Mouse (Mus musculus): Measurements from ENCODE around the gene Gm20708.
A peak's percentile ranks its signal among the peaks of the same experiment; 100 is the strongest.
"Not testable (repeated sequence)": the region's sequence is repeated elsewhere in the genome, so short reads cannot be mapped to it uniquely, and the experiment has no call there.

The Gm20708 gene

DNA sequence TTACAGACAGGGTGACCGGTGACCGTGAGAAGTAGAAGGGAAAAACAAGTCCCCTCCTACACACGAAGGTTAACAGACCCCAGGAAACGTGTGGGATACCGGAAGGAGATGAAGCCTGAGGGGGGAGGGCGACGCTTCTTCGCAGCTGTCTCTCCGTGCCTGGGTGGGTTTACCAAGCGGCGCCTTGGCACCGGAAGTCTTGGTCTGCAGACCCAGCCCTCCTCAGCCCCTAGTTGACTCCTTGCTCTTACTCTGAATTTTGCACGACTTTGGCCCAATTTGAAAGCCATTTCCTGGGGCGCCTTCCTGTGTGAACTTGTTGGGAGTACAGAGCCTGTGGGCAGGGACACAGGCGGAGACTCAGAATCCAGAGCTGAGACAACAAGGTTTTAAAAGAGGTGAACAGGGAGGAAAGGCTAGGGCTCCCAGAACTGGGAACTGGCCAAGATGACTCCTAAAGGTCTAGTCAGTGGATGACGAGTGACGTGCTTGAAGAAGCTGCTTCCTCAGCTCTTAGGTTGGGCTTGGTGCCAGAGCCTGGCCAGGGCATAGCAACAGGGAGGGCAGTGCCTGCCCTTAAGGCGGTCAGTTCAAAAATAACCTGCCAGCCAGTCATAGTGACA is 28.2 kb upstream of the Gm20708 start:
- DNase-seq = peak; percentile 75 to 87

DNA sequence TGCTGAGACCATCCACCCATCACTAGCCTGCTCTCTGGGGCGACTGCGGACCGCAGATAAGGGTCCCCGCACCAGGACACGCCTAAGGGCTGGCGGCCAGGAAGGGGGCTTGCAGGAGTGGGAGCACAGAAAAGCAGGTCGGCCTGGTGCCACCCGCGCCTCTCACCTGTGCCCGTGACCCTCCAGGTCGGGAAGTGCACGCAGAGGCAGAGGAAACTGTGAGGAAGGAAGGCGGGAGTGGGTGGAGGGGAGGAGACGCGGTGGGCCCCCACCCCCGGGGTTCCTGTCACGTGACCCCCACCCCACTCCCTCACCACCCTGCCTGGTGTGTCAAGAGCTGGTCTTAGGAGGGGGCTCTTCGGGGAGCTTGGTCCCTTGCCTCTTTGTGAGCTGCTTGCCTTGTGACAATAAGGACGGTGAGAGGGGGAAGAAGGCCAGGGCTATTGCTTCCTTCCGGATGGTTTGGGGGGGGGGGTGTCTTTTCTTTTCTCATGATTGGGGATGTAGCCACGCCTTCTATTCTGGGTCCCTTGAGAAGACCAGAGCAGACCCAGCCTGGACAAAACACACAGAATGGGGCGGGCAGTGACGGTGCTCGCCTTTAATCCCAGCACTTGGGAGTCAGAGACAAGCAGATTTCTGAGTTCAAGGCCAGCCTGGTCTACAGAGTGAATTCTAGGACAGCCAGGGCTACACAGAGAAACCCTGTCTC is 27.3 kb upstream of the Gm20708 start, which contains the start of the genes Tmc8 and Tmc6:
Gene Tmc8, plus strand, starts transcription at position 84 of the 712 bp plus-strand sequence.
Gene Tmc6, minus strand, starts transcription at position 206 of the 712 bp plus-strand sequence.
- peak; percentile 54 to 71 for DNase-seq

DNA sequence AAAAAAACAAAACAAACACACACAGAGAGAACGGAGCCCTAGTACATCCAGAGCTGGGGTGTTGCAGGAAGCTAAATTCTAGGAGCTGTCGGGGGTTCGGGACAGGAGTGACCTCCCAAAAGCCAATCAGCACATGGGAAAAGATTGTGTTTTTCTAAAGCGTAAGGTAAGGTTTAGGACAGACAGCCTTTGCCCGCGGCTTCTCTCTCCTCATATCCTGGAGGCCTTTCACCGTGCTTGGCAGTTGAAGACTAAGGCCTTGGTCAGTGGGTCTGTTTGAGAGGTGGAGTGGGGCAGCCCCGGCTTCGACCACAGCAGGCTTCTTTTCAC is 26.8 kb upstream of the Gm20708 start:
- DNase-seq = no peak

DNA sequence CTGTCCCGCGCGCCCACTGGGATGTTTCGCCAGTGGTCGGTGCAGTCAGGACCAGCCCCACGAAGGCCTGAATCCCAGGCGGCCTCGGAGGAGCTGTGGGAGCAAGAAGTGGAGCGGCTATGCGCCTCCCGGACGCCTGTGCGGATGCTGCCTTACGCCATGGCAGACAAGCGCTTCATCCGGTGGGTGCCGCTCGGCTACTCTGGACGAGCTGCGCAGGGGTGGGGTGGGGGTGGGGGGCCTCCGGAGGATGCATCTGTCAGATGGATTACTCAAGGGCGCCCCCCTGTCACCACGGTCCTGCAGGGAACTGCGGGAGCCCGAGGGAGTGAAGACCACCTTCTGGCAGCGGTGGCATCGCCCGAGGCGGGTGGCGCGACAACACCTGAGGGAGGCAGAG is 26.4 kb upstream of the Gm20708 start:
- DNase-seq = peak; percentile 82 to 88

DNA sequence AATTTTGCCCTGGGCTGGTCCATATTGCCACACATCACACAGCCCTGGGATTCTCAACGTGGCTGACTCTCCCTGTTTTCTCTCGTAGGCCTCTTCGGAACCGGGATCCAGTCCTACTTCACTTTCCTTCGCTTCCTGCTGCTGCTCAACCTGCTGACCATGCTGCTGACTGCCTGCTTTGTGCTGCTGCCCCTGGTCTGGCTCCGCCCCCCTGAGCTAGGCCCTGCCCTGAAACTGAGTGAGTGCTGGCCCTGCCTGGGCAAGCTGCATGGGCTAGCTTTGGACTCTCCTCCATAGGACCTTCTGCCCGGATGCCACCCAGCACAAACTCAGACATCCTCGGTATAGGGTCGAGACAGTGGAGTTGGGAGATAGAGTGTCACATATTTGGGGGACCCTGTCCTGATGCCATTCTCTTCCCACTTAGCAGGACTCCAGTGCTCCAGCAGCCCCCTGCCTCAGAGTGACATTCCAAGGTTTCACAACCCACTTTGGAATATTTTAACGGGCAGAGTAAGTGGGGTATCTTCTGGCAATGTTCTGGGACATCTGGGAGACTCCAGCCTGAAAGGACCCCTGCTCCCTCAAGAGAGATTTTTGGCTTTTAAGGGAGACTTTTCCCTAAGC is 25.7 kb upstream of the Gm20708 start:
- DNase-seq = peak; percentile 59 to 77

DNA sequence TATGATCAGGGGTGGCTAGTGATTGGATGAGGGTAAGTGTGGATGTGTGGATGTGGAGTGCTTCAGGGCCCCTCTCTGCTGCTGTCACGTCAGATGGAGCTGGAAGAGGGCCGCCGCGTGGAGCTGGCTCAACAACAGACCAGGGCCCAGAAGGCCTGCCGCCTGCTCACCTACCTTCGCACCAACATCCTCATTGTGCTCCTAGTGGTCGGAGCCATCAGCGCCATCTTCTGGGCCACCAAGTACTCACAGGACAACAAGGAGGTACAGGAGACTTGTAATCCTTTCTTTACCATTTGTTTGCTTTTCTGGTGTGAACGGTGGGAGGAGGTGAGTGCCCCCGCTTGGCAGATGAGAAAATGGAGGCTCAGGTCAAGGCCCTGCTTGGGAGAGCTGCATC is 23.2 kb upstream of the Gm20708 start:
- peak; percentile 78 to 85 for DNase-seq

DNA sequence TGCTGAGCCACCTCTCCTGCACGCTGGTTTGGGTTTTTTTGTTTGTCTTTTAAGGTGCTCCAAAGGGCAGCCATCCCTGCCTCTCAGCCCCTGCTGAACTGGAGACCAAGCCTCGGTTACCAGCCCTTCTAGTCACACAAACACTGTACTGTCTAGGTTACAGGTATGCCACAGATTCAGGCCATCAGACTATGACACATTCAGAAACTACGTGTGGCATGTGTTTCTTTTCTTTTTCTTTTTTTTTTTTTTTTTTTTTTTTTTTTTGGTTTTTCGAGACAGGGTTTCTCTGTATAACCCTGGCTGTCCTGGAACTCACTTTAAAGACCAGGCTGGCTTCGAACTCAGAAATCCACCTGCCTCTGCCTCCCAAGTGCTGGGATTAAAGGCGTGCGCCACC is 21.0 kb upstream of the Gm20708 start:
- not testable (repeated sequence) for DNase-seq

DNA sequence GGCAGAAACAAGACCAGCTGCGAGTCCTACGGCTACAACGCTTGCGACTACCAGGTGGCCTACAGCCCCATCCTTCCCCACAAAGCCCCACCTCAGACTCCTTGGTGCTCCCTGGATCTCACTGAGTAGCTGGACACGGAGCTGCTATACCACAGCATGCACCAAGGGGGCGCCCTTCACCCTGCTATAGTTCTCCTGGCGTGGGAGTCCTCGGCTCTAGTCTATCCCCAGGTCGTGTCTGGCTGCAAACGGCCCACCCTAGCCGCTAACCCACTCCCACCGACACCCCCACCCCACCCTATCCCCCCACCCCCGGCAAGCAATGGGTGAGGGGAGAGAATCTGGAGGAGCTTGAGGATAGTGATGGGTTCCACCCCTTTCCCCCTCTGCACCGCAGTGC is 19.2 kb upstream of the Gm20708 start:
- peak; percentile 83 to 86 for DNase-seq

DNA sequence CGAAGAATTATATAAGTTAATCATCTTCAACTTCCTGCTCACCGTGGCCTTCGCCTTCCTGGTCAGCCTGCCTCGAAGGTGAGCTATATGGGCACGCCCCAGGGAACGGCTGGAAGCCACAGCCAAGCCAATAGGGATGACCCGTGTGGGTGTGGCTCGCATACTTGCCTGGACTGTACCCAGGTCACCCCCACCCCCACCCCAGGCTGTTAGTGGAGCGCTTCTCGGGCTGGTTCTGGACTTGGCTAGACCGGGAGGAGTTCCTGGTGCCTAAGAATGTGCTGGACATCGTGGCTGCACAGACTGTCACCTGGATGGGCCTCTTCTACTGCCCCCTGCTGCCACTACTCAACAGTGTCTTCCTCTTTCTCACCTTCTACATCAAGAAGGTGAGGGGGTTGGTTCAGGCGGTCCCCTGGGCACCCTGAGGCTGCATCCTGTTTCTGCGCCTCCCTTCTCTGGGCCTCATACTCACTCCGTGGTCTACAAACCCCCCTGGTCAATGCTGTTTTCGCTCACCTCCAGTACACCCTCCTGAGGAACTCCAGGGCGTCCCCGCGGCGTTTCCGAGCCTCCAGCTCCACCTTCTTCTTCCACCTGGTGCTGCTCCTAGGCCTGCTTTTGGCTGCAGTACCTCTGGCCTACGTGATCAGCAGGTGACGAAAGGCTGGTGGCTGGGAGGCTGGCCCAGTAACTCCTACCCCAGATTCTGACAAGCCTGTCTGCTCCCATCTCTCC is 18.6 kb upstream of the Gm20708 start:
- peak; percentile 65 to 82 for DNase-seq

DNA sequence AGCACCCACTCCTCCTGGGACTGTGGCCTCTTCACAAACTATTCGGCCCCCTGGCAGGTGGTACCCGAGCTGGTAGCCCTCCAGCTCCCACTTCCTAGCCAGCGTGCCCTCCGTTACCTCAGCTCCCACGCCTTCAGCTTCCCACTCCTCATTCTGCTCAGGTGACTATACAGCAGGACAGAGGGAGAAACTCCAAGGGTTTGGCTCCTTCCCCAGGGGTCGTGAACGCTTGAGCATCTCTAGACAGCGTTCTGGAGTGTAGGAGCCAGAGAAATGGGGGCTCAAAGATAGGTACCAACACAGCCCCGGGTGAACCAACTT is 18.1 kb upstream of the Gm20708 start:
- no peak for DNase-seq

DNA sequence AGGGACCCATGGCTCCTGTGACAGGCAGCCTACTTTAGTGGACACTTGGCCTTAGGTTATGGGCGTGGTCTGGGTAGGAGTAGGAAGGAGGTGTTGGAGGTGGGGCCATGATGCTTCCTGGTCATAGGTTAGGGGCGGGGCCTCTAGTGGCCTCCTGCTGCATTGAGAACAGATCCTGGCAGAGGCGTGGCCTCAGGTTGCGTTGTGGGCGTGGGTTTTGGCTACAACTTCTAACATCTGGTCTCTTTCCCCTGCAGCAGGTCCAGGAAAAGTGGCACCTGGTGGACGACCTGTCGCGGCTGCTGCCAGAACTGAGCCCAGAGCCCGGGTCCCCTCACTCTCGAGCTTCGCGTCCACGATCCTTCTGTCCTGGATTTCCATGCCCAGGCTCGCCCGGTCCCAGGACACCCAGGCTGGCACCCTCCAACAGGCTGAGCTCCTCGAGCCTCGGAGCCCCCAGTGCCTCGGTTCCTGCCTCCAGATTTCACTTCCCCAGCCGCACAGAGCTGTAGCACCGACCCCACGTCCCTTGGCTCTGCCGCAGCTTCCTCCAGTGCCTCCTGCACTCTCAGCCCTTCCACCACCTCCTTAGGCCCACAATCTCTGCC is 17.1 kb upstream of the Gm20708 start:
- peak; percentile 81 to 89 for DNase-seq

DNA sequence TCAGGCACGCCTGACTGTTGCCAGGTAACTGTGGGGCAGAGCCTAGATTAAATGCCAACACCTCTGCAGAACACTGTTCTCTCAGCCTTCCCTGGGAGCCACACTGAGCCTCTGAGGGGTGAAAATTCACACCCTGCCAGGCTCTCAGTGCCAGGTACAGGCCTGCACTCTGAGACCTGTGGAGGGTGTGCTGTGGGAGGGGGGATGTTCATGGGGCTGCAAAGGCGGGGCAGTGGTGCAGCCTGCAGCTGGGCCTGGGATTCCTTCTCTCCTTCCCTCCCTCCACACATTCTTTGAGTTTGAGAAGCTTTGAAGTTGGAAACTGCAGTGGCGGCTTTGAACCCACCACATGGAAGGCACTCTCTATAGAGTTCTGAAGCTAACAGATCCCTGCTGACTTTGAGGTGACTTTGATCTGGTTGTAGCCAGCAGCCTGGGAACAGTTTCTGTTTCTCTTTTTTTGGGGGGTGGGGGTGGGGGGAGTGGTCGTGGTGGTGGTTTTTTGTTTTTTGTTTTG is 15.4 kb upstream of the Gm20708 start:
- no peak for DNase-seq

DNA sequence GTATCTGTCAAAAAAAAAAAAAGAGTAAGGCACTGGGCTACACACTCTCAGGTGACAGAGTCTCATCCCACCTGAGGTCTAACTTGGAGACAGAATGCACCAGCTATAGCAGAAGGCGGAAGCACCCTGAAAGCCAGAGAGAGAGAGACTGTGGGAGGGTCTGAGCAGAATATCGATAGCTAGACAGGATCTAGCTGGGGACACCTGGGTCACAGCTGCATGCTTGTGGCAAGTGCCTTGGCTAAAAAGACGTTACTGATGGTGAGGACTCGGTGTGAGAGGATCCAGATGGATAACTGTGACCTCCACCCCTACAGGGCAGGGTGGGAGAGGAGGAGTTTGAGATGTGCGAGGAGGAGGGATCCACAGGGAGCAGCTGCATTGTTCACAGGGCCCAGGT is 12.5 kb upstream of the Gm20708 start:
- DNase-seq = no peak

DNA sequence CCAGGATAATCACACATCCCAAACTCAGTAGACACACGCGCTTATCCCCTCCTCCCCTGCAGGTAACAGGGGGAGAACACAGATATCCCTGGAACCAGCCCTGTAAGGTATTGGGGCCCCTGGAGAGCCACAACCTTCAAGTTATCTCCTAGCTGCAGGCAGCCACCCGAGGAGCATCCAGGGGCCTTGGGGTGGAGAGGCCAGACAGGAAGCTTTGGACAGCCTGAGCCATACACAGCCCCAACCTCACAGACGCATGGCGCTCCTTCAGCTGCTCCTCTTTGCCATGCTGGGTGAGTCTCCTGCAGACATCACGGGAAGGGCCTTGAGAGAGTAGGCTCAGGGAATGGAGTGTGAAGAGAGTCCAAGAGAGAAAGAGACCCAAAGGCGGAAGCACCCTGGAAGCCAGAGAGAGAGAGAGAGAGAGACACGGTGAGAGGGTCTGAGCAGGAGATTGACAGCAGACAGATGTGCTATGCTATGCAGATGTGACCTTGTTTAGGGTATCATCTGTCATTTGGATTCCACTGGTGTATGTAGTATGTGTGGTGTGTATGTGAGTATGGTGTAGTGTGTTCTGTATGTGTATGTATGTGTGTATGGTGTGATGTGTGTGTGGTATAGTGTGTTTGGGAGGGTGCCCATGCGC is 11.8 kb upstream of the Gm20708 start, which contains the start of gene 6030468B19Rik:
Gene 6030468B19Rik, plus strand, starts transcription at position 150 of the 649 bp plus-strand sequence.
- DNase-seq = no peak

DNA sequence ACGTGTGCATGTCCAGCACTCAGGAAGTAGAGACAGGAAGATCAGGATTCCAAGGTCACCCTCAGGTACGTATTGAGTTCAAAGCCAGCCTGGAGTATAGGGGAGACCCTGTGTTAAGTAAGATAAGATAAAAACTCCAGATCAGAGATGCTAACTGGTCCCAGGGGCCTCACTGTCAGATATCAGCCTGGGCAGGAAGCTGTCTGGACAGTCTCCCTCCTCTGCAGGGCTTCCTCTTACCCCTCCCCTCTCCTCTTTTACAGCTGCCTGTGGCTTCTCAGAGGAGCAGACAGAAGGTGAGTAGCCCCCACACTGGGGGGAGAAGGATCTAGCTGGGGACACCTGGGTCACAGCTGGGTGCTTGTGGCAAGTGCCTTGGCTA is 11.3 kb upstream of the Gm20708 start:
- DNase-seq = no peak

DNA sequence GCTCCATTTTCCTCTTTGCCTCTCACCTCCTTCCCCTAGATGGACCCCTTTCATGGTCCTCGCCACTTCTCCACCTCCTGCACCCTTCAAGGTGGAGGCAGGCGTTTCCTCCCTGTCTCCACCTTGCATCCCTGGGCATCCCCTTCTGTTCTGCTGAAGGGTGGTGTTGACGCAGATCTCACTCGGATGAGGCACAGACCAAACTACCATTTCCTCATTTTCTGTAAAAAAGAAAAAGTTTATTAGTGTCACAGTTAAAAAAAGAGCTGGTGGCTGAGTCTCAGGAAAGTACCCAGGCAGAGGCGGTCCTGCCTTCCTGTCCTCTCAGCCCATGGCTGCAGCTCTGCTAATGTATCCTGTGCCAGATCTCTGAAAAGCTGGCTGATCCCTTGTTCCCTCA is 10.3 kb upstream of the Gm20708 start:
- no peak for DNase-seq

DNA sequence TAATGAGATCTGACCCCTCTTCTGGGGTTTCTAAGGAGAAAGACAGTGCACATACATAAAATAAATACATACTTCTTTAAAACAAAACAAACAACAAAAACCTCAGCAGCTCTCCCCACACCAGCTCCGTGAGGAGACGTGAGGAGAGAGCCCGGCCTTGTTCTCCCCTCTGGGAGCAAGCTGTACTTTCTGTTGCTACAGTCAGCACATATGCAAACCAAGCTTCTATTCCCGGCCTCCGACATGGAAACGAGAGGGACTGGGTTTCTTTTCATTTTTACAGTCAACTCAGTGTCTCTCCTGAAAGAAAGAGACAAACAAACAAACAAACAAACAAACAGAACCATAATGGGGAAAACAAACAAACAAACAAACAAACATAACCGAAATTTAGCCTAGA is 9.4 kb upstream of the Gm20708 start:
- DNase-seq = no peak

DNA sequence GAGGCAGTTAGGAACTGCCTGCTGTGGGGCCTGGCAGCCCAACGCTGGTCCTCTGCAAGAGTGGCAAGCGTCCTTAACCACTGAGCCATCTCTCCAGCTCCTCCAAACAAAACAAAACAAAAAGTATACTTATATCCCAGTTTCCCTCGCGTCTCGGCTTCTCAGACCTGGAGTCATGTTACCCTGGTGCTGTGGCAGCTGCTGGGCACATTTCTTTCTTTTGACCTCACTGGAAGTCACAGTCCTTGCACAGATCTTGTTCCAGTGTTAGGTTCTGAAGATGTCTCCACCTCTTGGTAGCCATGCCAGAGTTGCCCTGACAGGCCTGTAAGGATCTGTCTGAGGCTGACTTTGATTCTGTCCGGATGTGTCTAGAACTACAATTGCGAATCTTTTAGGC is 7.8 kb upstream of the Gm20708 start:
- no peak for DNase-seq

DNA sequence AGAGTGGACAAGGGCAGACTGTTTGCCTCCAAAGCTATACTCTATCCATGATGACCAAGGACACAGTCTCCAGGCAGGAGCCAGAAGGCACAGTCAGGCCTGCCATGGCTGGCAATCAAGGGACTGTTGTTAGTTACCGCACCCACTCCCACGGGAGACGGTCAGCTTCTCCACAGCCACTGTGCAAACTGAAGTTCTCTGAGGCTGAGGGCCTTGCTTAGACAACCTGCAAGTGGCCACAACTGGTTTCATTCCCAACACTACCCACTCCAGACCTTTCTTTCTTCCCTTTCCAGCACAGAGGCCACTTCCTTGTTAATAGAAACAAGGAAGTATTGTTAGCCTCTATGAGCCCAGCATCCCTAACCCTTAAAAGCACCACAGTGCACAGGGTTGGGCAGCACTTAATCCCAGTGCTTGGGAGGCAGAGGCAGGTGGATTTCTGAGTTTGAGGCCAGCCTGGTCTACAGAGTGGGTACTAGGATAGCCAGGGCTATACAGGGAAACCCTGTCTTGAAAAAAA is 6.2 kb upstream of the Gm20708 start:
- DNase-seq = no peak

DNA sequence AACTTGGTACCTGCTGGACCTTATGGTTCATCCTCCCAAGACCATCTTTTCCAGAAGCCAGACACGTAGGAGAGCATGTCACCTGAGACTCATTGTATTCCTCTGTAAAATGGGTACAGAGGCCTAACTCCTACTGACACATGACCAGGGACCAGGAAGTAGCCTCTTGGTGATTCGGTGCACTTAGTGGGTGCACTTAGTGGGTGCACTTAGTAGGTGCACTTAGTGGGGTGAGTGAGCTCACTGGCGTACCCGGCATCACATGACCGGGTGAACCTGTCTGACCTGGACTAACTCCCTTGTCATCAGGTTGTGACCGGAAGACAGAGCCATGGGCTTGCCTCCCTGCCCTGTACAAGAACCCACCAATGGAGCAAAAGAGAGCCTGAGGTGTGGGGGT is 2.7 kb upstream of the Gm20708 start:
- DNase-seq = no peak

DNA sequence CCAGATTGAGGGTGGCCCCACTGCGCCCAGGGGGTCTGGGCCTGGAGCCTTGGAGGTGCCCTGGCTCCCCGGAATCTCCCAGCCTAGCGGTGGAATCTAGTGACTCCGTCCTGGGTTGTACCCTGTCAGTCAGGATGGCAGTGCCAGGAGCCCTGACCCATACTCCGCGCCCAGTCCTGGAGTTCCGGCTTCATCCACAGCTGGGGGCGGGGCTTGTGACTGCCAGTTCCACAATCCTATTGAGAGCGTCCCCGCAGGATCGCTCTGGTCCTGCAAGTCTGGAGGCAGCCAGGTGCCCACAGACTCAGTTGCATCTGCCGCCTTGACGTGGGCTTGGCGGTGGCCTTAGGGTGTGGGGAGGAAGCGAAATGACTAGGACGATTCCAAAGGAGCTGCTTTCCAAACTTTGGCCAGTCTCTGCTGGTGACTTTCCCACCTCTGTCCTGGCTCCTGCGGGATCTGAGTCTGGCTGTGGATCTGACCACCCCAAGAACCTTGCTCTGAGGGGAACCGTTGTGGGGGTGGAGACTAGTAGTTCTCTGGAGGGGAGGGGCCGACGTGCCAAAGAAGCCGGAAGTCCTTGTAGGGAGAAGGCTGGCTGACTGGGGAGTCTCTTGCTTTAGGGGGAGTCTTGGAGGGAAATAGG is 1.1 kb downstream of the Gm20708 start:
- peak; percentile 93 to 96 for DNase-seq

DNA sequence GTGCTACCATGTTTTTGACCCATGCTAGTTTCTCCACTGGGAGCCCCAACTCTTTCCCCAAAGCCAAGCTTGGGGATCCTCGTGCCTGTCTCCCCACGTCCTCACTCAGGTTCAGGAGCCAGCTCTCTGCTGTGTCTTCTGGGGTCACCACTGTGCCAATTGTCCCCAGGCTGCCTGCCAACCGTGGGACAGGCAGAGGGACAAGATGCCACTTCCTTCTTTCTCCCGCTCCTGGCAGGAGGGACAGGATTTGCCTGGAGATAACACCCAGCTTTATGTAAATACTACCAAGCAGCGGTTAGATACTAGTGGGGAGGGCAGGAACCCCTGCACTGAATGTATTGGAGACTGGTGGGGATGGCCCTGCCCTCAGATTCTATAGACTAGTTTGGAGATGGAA is 4.4 kb downstream of the Gm20708 start:
- DNase-seq = no peak

Data from kidney, postnatal 4 days (tissue).